Mouse (Mus musculus): Measurements from ENCODE around the gene Rgl1.

- TF ChIP-seq GATA1 (IDR thresholded peaks at IDR 0.05; ENCODE audit: borderline replicate concordance, low read length) (no peak), FLI1 (IDR thresholded peaks at IDR 0.05; ENCODE audit: low read length) (no peak)
Observed at GRCm38 (mm10) chr1:152689968-152690367, 76.2 kb downstream of the Rgl1 start.

All from megakaryocyte, embryonic 14.5 days (primary cell).